Mouse (Mus musculus) embryonic fibroblast, embryonic 13.5 days (primary cell): ENCODE measurements around the gene Acot3.

ENCODE experiments used
- CTCF ChIP-seq: IDR thresholded peaks from 2 replicates; pipeline ENCODE4 v1.5.1; 2011; ENCODE audit warnings: mild to moderate bottlenecking, control low read depth, low read length, moderate library complexity, borderline replicate concordance; ENCODE audit not compliant: insufficient read depth
- POLR2A ChIP-seq: IDR thresholded peaks from 2 replicates; pipeline ENCODE4 v1.6.1; 2011; ENCODE audit warnings: low read depth, mild to moderate bottlenecking, control low read depth, low read length, moderate library complexity

GRCm38 (mm10) chr12:84008729-84009128 is 43.2 kb upstream of the Acot3 start:
- TF ChIP-seq POLR2A (no peak), CTCF (no peak)
